Mouse (Mus musculus): ENCODE results near the gene Ces1a. TPM values are rescaled to one million over a fixed set of nuclear protein-coding genes. Genes with fewer than 3 reads are reported as not detected.

Ces1a gene
- polyA plus RNA-seq (2012; rRNA removed): not detected in 2 replicates

DNA sequence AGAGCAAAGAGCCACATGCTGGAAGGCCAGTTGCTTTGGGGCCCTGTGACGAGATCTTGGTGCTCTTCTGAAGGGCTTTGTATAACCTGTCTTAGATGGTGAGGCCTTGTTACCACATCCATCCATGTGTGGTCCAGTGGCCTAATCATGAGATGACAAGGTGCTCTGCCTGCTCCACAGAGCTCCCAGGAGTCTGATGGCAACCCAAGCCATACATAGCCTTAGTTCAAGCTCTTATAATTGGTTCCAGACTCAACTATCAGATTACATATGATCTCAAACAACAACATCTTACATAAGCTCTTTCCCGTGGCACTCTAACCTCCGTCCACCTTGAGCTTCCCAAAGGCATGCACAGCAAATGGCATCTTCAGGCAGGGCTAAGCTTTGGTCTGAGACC is at the start of gene Ces1a:
Gene Ces1a, minus strand, starts transcription at position 101 of the 400 bp plus-strand sequence.

DNA sequence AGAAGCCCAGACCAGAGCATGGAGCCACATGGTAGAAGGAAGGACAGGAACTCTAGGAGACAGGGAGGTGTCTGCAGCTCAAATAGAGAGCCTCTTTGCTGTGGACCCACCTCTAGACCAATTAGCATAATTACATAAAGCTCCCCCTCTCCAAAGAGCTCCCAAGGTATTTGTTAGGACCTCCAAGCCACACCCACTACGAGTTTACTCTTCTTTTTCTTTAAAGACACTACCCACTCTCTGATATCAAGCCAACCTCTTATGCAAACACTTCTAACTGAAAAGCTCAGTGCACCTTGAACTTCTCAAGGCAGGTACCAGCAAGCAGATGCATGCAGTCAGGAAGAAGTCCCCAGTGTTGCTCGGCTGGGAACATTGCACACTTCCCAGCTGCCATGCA is 31.9 kb upstream of the Ces1a start, which contains the start of gene Ces1b:
Gene Ces1b, minus strand, starts transcription at position 131 of the 400 bp plus-strand sequence.

Other genes starting within 250 kb of the Ces1a start
- 4.5 and 6.5 TPM in 2 replicates for gene Mmp2, start 220.9 kb downstream of the Ces1a start, polyA plus RNA-seq (2012; rRNA removed)
- 1.5 and 1.6 TPM in 2 replicates for gene Lpcat2, start 192.9 kb downstream of the Ces1a start, polyA plus RNA-seq (2012; rRNA removed)
- gene Capns2, start 146.8 kb downstream of the Ces1a start, polyA plus RNA-seq (2012; rRNA removed): 0.03 and 0.07 TPM in 2 replicates
- under 0.01 TPM in 2 replicates for gene Slc6a2, start 88.1 kb downstream of the Ces1a start, polyA plus RNA-seq (2012; rRNA removed)
- not detected in 2 replicates for gene Ces1b, start 31.8 kb upstream of the Ces1a start, polyA plus RNA-seq (2012; rRNA removed)
- 1.5 and 1.6 TPM in 2 replicates for gene Ces1c, start 83.1 kb upstream of the Ces1a start, polyA plus RNA-seq (2012; rRNA removed)
- 16.9 and 21.4 TPM in 2 replicates for gene Ces1d, start 149.6 kb upstream of the Ces1a start, polyA plus RNA-seq (2012; rRNA removed)
- gene Ces1e, start 181.4 kb upstream of the Ces1a start, polyA plus RNA-seq (2012; rRNA removed): 1.3 and 1.5 TPM in 2 replicates
- 0.15 and 0.16 TPM in 2 replicates for gene Ces1f, start 231.6 kb upstream of the Ces1a start, polyA plus RNA-seq (2012; rRNA removed)

All from liver, embryonic 14 days (tissue).